Mouse (Mus musculus): Measurements from ENCODE around the gene Vmn1r29. TPM values are rescaled to one million over a fixed set of nuclear protein-coding genes. Genes with fewer than 3 reads are reported as not detected.

Vmn1r29 gene
- total RNA-seq (2023) = not detected

DNA sequence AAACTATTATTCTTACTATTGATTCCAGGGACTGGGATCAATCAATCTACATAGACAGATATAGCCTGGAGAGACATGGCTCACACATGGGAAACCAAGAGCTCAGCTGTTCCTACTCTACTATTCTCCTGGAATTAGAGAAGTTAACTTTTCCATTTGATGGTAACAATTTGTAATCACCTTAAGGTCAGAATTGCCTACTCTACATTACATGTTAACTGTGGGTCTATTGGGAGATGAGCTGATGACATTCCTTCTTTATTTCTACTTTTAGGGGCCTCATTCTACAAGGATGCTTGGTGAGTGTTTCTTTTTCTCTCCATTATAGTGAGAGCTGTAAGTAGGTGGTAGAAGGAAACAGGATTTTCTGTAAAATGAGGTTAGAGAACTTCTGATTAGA, at the start of gene Vmn1r29:
TSS of gene Vmn1r29 (plus strand) at position 301 of the 400 bp plus-strand sequence.

DNA sequence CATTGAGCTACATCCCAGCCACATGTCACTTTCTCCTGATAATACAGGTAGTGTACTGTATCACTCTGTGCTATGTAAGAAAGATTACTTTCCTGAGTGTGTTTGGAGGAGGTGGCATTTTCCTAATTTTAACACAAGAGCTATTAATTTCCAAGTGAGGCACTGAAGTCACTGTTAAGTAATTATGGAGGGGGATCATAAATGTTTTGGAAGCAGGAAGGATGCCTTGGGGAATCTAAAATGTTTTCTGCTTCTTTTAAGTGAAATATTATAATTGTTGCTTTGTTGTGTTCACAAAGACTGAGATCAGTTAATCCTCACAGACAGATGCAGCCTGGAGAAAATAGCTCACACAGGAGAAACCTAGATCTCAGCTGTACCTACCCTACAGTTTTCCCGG, 39.6 kb upstream of the Vmn1r29 start, which contains the start of gene Vmn1r28:
TSS of gene Vmn1r28 (plus strand) at position 301 of the 400 bp plus-strand sequence.

Other genes starting within 250 kb of the Vmn1r29 start
- gene Vmn1r27, start 82.7 kb upstream of the Vmn1r29 start, total RNA-seq (2023) = not detected
- gene Vmn1r28, start 39.5 kb upstream of the Vmn1r29 start, total RNA-seq (2023) = not detected
- gene Vmn1r30, start 141.8 kb downstream of the Vmn1r29 start, total RNA-seq (2023) = not detected
- not detected for gene Vmn1r31, start 173.8 kb downstream of the Vmn1r29 start, total RNA-seq (2023)